Mouse (Mus musculus) heart, embryonic 13.5 days (tissue): ENCODE results near the gene Fam89b. TPM values are rescaled to one million over a fixed set of nuclear protein-coding genes. Genes with fewer than 3 reads are reported as not detected.

Experiments
- ATAC-seq: fragments of 200-750 bp; cut with Nextera tagmentation; 2 replicates; pipeline ENCODE4 v1.8.0; 2017; ENCODE audit warnings: moderate TSS enrichment; ENCODE audit not compliant: insufficient number of reproducible peaks, low FRiP score, low TSS enrichment; ENCODE audit errors: extremely low read depth
- H3K27ac ChIP-seq: fragments of 300-500 bp; sonication (generic); replicated peaks from 2 replicates; pipeline ENCODE4 v1.5.1; 2015; ENCODE audit warnings: moderate library complexity, mild to moderate bottlenecking, inconsistent platforms
- H3K27me3 ChIP-seq: fragments of 300-500 bp; sonication (generic); replicated peaks from 2 replicates; pipeline ENCODE4 v1.6.1; 2015; ENCODE audit warnings: mild to moderate bottlenecking, inconsistent platforms
- H3K36me3 ChIP-seq: fragments of 300-500 bp; sonication (generic); 2 replicates; pipeline ENCODE4 v1.6.1; 2015; ENCODE audit warnings: mild to moderate bottlenecking, inconsistent platforms
- H3K4me1 ChIP-seq: fragments of 300-500 bp; sonication (generic); 2 replicates; pipeline ENCODE4 v1.6.1; 2015; ENCODE audit warnings: inconsistent platforms
- H3K4me2 ChIP-seq: fragments of 300-500 bp; sonication (generic); 2 replicates; pipeline ENCODE4 v1.6.1; 2015; ENCODE audit warnings: inconsistent platforms, mild to moderate bottlenecking, moderate library complexity
- H3K4me3 ChIP-seq: fragments of 300-500 bp; sonication (generic); 2 replicates; pipeline ENCODE4 v1.5.1; 2015; ENCODE audit warnings: moderate library complexity, mild to moderate bottlenecking, inconsistent platforms
- H3K9ac ChIP-seq: fragments of 300-500 bp; sonication (generic); 2 replicates; pipeline ENCODE4 v1.6.1; 2015; ENCODE audit warnings: inconsistent platforms, mild to moderate bottlenecking, moderate library complexity
- H3K9me3 ChIP-seq: fragments of 300-500 bp; sonication (generic); 2 replicates; pipeline ENCODE4 v1.6.1; 2016; ENCODE audit warnings: inconsistent platforms
- WGBS: fragments of 180-500 bp; shearing (Covaris S2); methylation state at CpG from one replicate; pipeline ENCODE4 v1.1.7; 2015; ENCODE audit warnings: mixed read lengths; 5-methylcytosine and 5-hydroxymethylcytosine counted together
- polyA plus RNA-seq: library from polyadenylated mRNA; unstranded; fragments of >200 nt; fragmentation: Nextera tagmentation; extraction: Ambion mirVana; gene quantifications from 2 replicates; pipeline ENCODE4 v1.2.1, GENCODE M21; 2015

The Fam89b gene
- polyA plus RNA-seq, 1 experiment from 2014 or later = 79.7 TPM

GRCm38 (mm10) chr19:5723934-5724548 lies 5.4 kb downstream of the Fam89b start:
- peaks cover 62% of the 10 kb centered on the region for H3K4me1 ChIP-seq
- 31% methylated on average over 4 of the region's 4 CpGs for WGBS

GRCm38 (mm10) chr19:5722848-5723425 lies 6.5 kb downstream of the Fam89b start:
- H3K36me3 ChIP-seq = peaks cover 68% of the 10 kb centered on the region
- H3K9ac ChIP-seq = peak overlapping the region; percentile 98
- 87% methylated on average over 7 of the region's 7 CpGs for WGBS
- no peaks in the 10 kb centered on the region for H3K27me3 ChIP-seq
- ATAC-seq = no peak
- peak overlapping the region; percentile 98 for H3K4me2 ChIP-seq
- peak overlapping the region; percentile 96; the same call in 1 of the 2 replicates for H3K4me3 ChIP-seq
- H3K4me1 ChIP-seq = peaks cover 51% of the 10 kb centered on the region
- H3K9me3 ChIP-seq = no peaks in the 10 kb centered on the region
- 0 out of 2 replicates have a peak overlapping the region, but pooled peaks have one; percentile 32 for H3K27ac ChIP-seq

More at GRCm38 (mm10) chr19:5723934-5724548, 5.4 kb downstream of the Fam89b start:
- peaks cover 57% of the 10 kb centered on the region for H3K36me3 ChIP-seq
- H3K27me3 ChIP-seq = no peaks in the 10 kb centered on the region
- H3K4me2 ChIP-seq = peak overlapping the region; percentile 98
- H3K27ac ChIP-seq = peak overlapping the region; percentile 98
- peak overlapping the region; percentile 98 for H3K9ac ChIP-seq
- no peak for ATAC-seq
- H3K9me3 ChIP-seq = no peaks in the 10 kb centered on the region
- peak overlapping the region; percentile 96 for H3K4me3 ChIP-seq

- Histone ChIP-seq H3K36me3 (peaks cover 85% of the 10 kb centered on the region), H3K27me3 (no peaks in the 10 kb centered on the region), H3K4me2 (no peak overlapping the region), H3K27ac (no peak overlapping the region), H3K4me1 (peaks cover 50% of the 10 kb centered on the region), H3K9me3 (no peaks in the 10 kb centered on the region), H3K4me3 (no peak overlapping the region), H3K9ac (no peak overlapping the region)
- WGBS = 88% methylated on average over 6 of the region's 6 CpGs
- ATAC-seq = no peak
These were observed 8.2 kb downstream of the Fam89b start for GRCm38 (mm10) chr19:5721233-5721632.

- Histone ChIP-seq H3K4me3 (no peak overlapping the region), H3K9me3 (no peaks in the 10 kb centered on the region), H3K4me2 (no peak overlapping the region), H3K27ac (0 out of 2 replicates have a peak overlapping the region, but pooled peaks have one; percentile 15), H3K4me1 (peaks cover 45% of the 10 kb centered on the region), H3K36me3 (peaks cover 100% of the 10 kb centered on the region), H3K9ac (peak overlapping the region; percentile 50; the same call in 1 of the 2 replicates), H3K27me3 (no peaks in the 10 kb centered on the region)
- 46% methylated on average over 10 of the region's 10 CpGs for WGBS
- no peak for ATAC-seq
These were observed 12.5 kb downstream of the Fam89b start for GRCm38 (mm10) chr19:5716955-5717354.

- H3K27ac ChIP-seq = no peak overlapping the region
These were observed 13.4 kb downstream of the Fam89b start for GRCm38 (mm10) chr19:5715793-5716688.

GRCm38 (mm10) chr19:5713730-5714129 lies 15.7 kb downstream of the Fam89b start:
- Histone ChIP-seq H3K4me2 (peak overlapping the region; percentile 41), H3K9me3 (no peaks in the 10 kb centered on the region), H3K27ac (peak overlapping the region; percentile 48), H3K36me3 (peaks cover 99% of the 10 kb centered on the region), H3K9ac (peak overlapping the region; percentile 53), H3K27me3 (no peaks in the 10 kb centered on the region), H3K4me3 (peak overlapping the region; percentile 17; the same call in 1 of the 2 replicates), H3K4me1 (peaks cover 45% of the 10 kb centered on the region)
- no peak for ATAC-seq
- 19% methylated on average over 2 of the region's 2 CpGs for WGBS

More at GRCm38 (mm10) chr19:5715793-5716688, 13.4 kb downstream of the Fam89b start:
- no peak overlapping the region for H3K4me3 ChIP-seq
- peak overlapping the region; percentile 2; the same call in 1 of the 2 replicates for H3K4me2 ChIP-seq
- H3K36me3 ChIP-seq = peaks cover 100% of the 10 kb centered on the region
- no peaks in the 10 kb centered on the region for H3K27me3 ChIP-seq
- peaks cover 45% of the 10 kb centered on the region for H3K4me1 ChIP-seq
- H3K9ac ChIP-seq = peak overlapping the region; percentile 53
- H3K9me3 ChIP-seq = no peaks in the 10 kb centered on the region
- ATAC-seq = no peak
- WGBS = 46% methylated on average over 43 of the region's 43 CpGs

GRCm38 (mm10) chr19:5713255-5713654 lies 16.2 kb downstream of the Fam89b start:
- H3K27me3 ChIP-seq = no peaks in the 10 kb centered on the region
- peak overlapping the region; percentile 17; the same call in 1 of the 2 replicates for H3K4me3 ChIP-seq
- H3K4me2 ChIP-seq = peak overlapping the region; percentile 41
- 62% methylated on average over 5 of the region's 5 CpGs for WGBS
- peak overlapping the region; percentile 48 for H3K27ac ChIP-seq
- no peaks in the 10 kb centered on the region for H3K9me3 ChIP-seq
- peaks cover 99% of the 10 kb centered on the region for H3K36me3 ChIP-seq
- H3K9ac ChIP-seq = peak overlapping the region; percentile 53
- no peak for ATAC-seq
- peaks cover 45% of the 10 kb centered on the region for H3K4me1 ChIP-seq

- H3K27ac ChIP-seq = no peak overlapping the region
- no peaks in the 10 kb centered on the region for H3K9me3 ChIP-seq
- H3K4me2 ChIP-seq = no peak overlapping the region
- H3K27me3 ChIP-seq = no peaks in the 10 kb centered on the region
- H3K36me3 ChIP-seq = peaks cover 99% of the 10 kb centered on the region
- peaks cover 37% of the 10 kb centered on the region for H3K4me1 ChIP-seq
- no peak overlapping the region for H3K9ac ChIP-seq
- 93% methylated on average over 14 of the region's 14 CpGs for WGBS
- ATAC-seq = no peak
- no peak overlapping the region for H3K4me3 ChIP-seq
These were observed 17.5 kb downstream of the Fam89b start for GRCm38 (mm10) chr19:5711907-5712460.

- H3K9me3 ChIP-seq = no peaks in the 10 kb centered on the region
- H3K9ac ChIP-seq = no peak overlapping the region
- 26% methylated on average over 3 of the region's 3 CpGs for WGBS
- ATAC-seq = no peak
- H3K4me2 ChIP-seq = no peak overlapping the region
- no peaks in the 10 kb centered on the region for H3K27me3 ChIP-seq
- no peak overlapping the region for H3K27ac ChIP-seq
- peaks cover 30% of the 10 kb centered on the region for H3K4me1 ChIP-seq
- no peak overlapping the region for H3K4me3 ChIP-seq
- peaks cover 99% of the 10 kb centered on the region for H3K36me3 ChIP-seq
These were observed 18.2 kb downstream of the Fam89b start for GRCm38 (mm10) chr19:5711218-5711617.

- H3K4me1 ChIP-seq = peaks cover 29% of the 10 kb centered on the region
- H3K27ac ChIP-seq = no peak overlapping the region
- H3K4me2 ChIP-seq = no peak overlapping the region
- no peak overlapping the region for H3K4me3 ChIP-seq
- no peak for ATAC-seq
- no peaks in the 10 kb centered on the region for H3K27me3 ChIP-seq
- H3K9ac ChIP-seq = no peak overlapping the region
- H3K36me3 ChIP-seq = peaks cover 99% of the 10 kb centered on the region
- no peaks in the 10 kb centered on the region for H3K9me3 ChIP-seq
- WGBS = 85% methylated on average over 8 of the region's 8 CpGs
These were observed 18.9 kb downstream of the Fam89b start for GRCm38 (mm10) chr19:5710581-5710980.

- H3K9me3 ChIP-seq = no peaks in the 10 kb centered on the region
- H3K4me1 ChIP-seq = peaks cover 30% of the 10 kb centered on the region
- 92% methylated on average over 6 of the region's 6 CpGs for WGBS
- no peak overlapping the region for H3K4me2 ChIP-seq
- H3K27me3 ChIP-seq = no peaks in the 10 kb centered on the region
- peaks cover 94% of the 10 kb centered on the region for H3K36me3 ChIP-seq
- H3K27ac ChIP-seq = no peak overlapping the region
- no peak overlapping the region for H3K4me3 ChIP-seq
- no peak for ATAC-seq
- no peak overlapping the region for H3K9ac ChIP-seq
These were observed 19.4 kb downstream of the Fam89b start for GRCm38 (mm10) chr19:5710068-5710467.
